Mouse (Mus musculus): Measurements from ENCODE around the gene Il1rl1.

Il1rl1 gene

GRCm38 (mm10) chr1:40428910-40429675 lies at the start of gene Il1rl1:
TSS of gene Il1rl1 (plus strand) at chr1:40429570.
- no peak for DNase-seq (ENCODE audit: low read depth, low spot score)

- no peak for DNase-seq (ENCODE audit: low read depth, low spot score)
Measured at GRCm38 (mm10) chr1:40380111-40380510, 49.3 kb upstream of the Il1rl1 start.

- no peak for DNase-seq (ENCODE audit: low read depth, low spot score)
Measured at GRCm38 (mm10) chr1:40380990-40381389, 48.4 kb upstream of the Il1rl1 start.

GRCm38 (mm10) chr1:40382841-40383240 lies 46.5 kb upstream of the Il1rl1 start:
- no peak for DNase-seq (ENCODE audit: low read depth, low spot score)

- no peak for DNase-seq (ENCODE audit: low read depth, low spot score)
Measured at GRCm38 (mm10) chr1:40384931-40385545, 44.3 kb upstream of the Il1rl1 start.

- no peak for DNase-seq (ENCODE audit: low read depth, low spot score)
Measured at GRCm38 (mm10) chr1:40391374-40391773, 38.0 kb upstream of the Il1rl1 start.

- DNase-seq (ENCODE audit: low read depth, low spot score): no peak
Measured at GRCm38 (mm10) chr1:40392535-40392934, 36.8 kb upstream of the Il1rl1 start.

GRCm38 (mm10) chr1:40393214-40393613 lies 36.2 kb upstream of the Il1rl1 start:
- DNase-seq (ENCODE audit: low read depth, low spot score): no peak

GRCm38 (mm10) chr1:40399639-40400038 lies 29.7 kb upstream of the Il1rl1 start:
- no peak for DNase-seq (ENCODE audit: low read depth, low spot score)

- no peak for DNase-seq (ENCODE audit: low read depth, low spot score)
Measured at GRCm38 (mm10) chr1:40404682-40405081, 24.7 kb upstream of the Il1rl1 start.

- DNase-seq (ENCODE audit: low read depth, low spot score): no peak
Measured at GRCm38 (mm10) chr1:40409882-40410281, 19.5 kb upstream of the Il1rl1 start.

GRCm38 (mm10) chr1:40413039-40413438 lies 16.3 kb upstream of the Il1rl1 start:
- DNase-seq (ENCODE audit: low read depth, low spot score): no peak

- no peak for DNase-seq (ENCODE audit: low read depth, low spot score)
Measured at GRCm38 (mm10) chr1:40414276-40414675, 15.1 kb upstream of the Il1rl1 start.

- no peak for DNase-seq (ENCODE audit: low read depth, low spot score)
Measured at GRCm38 (mm10) chr1:40414863-40415656, 14.3 kb upstream of the Il1rl1 start.

- no peak for DNase-seq (ENCODE audit: low read depth, low spot score)
Measured at GRCm38 (mm10) chr1:40417034-40417433, 12.3 kb upstream of the Il1rl1 start.

- DNase-seq (ENCODE audit: low read depth, low spot score): no peak
Measured at GRCm38 (mm10) chr1:40418512-40418911, 10.9 kb upstream of the Il1rl1 start.

GRCm38 (mm10) chr1:40423892-40424291 lies 5.5 kb upstream of the Il1rl1 start:
- DNase-seq (ENCODE audit: low read depth, low spot score): no peak

GRCm38 (mm10) chr1:40427270-40427669 lies 2.1 kb upstream of the Il1rl1 start:
- DNase-seq (ENCODE audit: low read depth, low spot score): no peak

- no peak for DNase-seq (ENCODE audit: low read depth, low spot score)
Measured at GRCm38 (mm10) chr1:40427901-40428300, 1.5 kb upstream of the Il1rl1 start.

GRCm38 (mm10) chr1:40430143-40430834 lies 919 bp downstream of the Il1rl1 start:
- DNase-seq (ENCODE audit: low read depth, low spot score): no peak

GRCm38 (mm10) chr1:40432169-40432568 lies 2.8 kb downstream of the Il1rl1 start:
- DNase-seq (ENCODE audit: low read depth, low spot score): no peak

- DNase-seq (ENCODE audit: low read depth, low spot score): no peak
Measured at GRCm38 (mm10) chr1:40435936-40436335, 6.6 kb downstream of the Il1rl1 start.
